Mouse (Mus musculus) spleen, postnatal 14 days (tissue): Measurements from ENCODE around the gene Ppp1r15a.
"Not testable (repeated sequence)": the region's sequence is repeated elsewhere in the genome, so short reads cannot be mapped to it uniquely, and the experiment has no call there.

Experiments used
- DNase-seq, 2 experiments: peaks; one replicate each; pipeline ENCODE4 v3.0.0; 2021 to 2022; ENCODE audit warnings: low spot score in 2 of 2

Ppp1r15a gene

GRCm38 (mm10) chr7:45551512-45551883 is 25.4 kb upstream of the Ppp1r15a start:
- no peak for DNase-seq

DNA sequence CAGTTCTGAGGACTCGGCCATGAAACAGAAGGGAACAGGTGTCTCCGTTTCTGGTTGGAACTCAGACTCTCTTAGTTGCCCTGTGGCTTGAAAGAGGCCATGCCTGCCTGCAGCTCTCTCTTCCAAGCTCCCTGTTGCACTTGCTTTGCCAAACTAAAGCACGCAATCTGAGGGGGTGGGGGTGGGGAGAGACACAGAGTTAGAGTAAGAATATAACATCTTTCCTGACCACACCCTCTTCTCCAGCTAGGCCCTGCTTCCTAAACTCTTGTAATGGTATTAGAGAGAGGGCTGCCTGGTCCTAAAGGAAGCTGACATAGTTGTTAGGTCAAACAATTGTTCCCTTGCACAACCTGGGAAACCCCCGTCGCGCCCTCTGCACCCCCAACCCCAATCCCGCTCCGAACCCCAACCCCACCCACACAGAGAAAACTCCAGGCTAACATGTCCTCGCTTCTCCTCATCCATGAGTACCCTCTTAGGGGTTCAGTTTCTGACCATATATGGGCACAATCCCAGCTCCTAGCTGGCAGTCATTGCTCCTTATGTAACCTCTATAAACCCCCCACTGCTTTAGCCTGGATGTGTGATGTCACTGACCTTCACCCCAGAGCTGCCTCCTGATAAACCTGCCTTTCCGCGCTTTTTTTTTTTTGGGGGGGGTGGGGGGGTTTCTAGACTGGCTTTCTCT is 24.9 kb upstream of the Ppp1r15a start:
- no peak for DNase-seq

DNA sequence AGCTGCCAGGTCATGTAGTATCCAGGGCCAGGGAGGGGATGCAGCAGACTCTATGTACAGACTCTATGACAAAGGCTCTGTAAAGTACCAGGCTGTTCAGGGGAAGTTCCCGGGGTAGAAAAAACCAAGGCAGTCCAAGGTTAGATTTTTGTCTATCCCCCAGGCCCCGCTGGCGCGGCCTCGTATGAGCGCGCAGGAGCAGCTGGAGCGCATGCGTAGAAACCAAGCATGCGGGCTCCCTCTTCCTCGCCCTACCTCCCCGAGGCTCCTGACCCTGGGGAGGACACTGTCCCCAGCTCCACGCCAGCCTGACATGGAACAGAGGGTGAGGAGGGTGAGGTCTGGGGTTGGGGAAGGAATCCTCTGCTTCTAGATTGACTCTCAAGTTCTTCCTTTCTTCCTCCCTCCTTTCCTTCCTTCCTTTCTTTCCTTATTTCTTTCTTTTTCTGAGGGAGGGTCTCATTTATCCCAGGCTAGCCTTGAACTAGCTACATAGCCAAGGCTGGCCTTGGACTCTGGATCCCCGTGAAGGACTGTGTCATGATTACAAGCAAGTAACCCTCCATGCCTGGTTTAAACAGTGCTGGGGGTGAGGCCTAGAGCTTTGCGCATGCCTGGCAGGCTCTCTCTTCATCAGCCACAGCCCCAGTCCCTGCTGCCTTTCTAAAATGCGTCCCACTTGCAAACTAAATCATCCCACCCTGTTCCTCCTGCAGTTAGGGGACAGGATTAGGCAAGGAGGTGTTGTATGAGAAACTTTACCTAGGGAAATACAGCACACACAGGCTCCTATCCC is 23.8 kb upstream of the Ppp1r15a start:
- DNase-seq = no peak

DNA sequence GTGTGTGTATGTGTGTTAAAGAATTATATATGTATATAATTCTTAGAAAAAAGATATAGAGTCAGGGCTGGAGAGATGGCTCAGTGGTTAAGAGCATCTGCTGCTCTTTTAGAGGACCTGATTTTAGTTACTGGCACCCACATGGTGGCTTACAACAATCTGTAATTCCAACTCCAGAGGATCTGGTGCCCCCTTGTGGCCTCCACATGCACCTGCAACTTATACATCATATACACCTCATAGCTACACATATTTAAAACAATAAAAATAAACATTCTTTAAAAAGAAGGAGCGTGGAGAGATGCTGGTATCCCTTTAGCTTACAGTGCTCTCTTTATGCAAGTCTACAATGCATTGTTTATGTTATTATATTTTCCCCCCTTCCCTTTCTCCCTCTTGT is 18.5 kb upstream of the Ppp1r15a start:
- no peak for DNase-seq

DNA sequence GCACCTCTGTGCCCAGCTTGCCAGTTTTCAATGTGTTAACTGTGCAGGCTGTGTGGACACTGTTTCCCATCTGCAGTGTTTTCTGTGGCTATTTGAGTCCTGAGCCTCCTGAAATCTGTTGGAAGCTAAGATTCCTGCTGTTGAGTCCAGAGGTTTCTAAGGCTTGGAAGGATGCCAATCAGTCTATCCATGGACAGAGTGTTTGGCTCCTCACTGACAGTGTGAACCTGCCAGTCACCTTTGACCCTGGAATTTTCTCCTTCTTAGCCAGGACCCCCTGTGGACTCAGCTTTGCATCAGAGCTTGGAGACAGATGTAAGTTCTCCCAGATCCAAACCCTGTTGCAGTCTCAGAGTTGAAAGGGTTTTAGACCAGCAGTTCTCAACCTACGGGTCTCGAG is 14.1 kb upstream of the Ppp1r15a start:
- no peak for DNase-seq

- no peak for DNase-seq
Observed at GRCm38 (mm10) chr7:45539095-45539494, 13.0 kb upstream of the Ppp1r15a start.

- no peak for DNase-seq
Observed at GRCm38 (mm10) chr7:45538163-45539041, 12.3 kb upstream of the Ppp1r15a start.

GRCm38 (mm10) chr7:45537602-45538001 is 11.5 kb upstream of the Ppp1r15a start:
- DNase-seq = no peak

DNA sequence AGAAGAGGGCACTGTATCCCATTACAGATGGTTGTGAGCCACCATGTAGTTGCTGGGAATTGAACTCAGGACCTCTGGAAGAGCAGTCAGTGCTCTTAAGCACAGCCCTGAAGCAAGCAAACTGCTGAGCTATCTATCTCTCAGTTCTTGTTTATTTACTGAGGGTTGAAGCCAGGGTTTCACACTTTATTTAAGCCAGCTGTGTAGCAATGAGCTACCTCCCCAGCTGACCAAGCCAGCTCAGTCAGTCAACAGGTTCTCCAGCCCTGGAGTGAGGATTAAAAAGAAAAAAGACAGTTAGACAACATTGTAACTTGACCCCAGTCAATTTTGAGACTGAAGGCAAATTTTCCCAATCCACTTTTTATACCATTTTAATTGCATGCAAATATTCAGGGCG is 9.6 kb upstream of the Ppp1r15a start:
- no peak for DNase-seq

DNA sequence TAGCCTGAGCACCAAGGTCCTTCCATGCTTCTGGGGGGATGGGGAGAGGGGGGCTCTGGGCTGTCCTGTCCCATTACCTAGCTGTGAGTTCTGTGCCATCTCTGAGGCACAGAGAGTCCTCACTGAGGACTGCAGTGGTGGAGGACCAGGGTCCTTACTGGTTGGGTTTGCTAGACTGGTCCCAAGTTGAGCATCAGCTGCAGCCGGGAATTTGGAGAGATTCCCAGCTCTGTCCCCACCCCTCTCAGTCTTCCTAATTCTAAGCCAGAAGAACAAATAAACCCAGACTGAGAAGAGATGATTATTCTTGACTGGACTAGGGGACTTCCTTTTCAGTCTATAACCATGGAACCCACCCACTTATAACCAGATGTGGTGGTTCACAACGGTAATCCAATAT is 4.6 kb upstream of the Ppp1r15a start:
- no peak for DNase-seq

DNA sequence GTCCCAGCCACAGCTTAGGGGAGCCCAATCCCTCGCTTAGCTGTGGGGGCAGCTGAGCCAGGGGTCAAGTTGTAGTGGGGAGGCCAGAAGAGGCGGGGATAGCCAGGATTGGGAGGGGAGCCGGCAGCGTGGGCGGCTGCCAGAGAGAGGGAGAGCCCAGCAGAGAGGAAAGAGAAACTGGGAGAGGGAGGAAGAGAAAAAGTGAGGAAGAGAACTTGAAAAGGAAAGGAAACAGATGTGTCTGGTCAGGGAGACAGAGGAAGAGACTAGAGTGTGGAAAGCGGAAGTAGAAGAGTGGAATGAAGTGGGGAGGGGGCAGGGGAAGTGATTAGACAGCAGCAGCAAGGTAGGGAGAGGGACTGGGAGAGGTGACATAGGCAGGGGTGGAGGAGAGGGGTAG is 3.4 kb upstream of the Ppp1r15a start:
- DNase-seq = no peak

- not testable (repeated sequence) for DNase-seq
Observed at GRCm38 (mm10) chr7:45527169-45527568, 1.1 kb upstream of the Ppp1r15a start.

DNA sequence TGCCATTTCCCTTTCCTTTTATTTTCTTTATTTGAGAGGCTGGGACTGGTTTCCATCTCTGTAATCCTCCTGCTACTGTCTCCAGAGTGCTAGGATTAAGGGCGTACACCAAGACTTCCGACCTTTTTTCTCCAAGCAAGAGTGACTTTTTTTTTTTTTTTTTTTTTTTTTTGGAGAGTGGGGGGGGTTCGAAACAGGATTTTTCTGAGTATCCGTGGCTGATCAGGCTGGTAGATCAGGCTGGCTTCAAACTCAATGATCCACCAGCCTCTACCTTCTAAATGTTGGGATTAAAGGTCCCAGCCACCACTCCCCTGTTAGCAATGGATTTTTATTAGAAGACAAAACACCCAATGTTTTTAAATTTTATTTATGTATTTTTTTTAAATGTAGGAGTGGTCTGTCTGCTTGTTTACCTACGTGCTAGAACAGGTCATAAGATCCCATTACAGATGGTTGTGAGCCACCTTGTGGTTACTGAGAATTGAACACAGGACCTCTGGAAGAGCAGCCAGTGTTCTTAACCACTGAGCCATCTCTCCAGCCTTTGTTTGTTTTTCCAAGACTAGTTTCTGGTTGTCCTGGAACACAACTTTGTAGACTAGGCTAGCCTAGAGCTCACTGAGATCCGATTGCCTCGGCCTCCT is 529 bp upstream of the Ppp1r15a start:
- DNase-seq = no peak

- peak; percentile 57 to 71 for DNase-seq
Observed at GRCm38 (mm10) chr7:45524841-45525621, 1.0 kb downstream of the Ppp1r15a start.

- DNase-seq = no peak
Observed at GRCm38 (mm10) chr7:45523678-45524170, 2.3 kb downstream of the Ppp1r15a start.

DNA sequence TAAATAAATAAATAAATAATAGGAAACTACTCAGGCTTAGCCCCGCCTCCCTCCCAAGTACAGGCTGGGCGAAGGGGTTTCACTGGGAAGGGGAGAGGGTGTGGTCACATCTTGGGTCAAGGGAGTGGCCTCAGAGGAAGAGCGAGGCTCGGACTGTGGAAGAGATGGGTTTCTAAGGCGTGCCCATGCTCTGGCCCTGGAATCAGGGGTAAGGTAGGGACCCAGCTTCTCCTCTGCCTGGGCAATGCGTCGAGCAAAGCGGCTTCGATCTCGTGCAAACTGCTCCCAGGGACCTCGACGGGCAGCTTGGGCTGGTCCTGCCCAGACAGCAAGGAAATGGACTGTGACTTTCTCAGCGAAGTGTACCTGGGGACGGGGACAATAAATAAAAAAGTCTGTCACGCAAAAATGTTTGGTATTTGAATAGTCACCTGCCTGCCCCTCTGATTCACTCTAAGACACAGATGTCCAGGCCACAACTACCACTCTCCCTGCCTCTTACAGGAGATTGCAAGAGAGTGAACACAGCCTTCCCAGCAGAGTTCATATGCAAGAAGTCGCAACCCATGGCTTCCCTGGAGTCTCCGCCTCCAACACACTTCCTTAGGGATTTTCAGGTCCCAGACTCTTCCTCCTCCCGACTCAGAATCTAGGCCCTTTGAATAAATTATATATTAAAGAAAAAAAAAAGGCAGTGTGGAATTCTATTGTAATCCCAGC is 3.0 kb downstream of the Ppp1r15a start:
- no peak for DNase-seq

GRCm38 (mm10) chr7:45522194-45522752 is 3.8 kb downstream of the Ppp1r15a start:
- DNase-seq = no peak

GRCm38 (mm10) chr7:45521728-45522184 is 4.3 kb downstream of the Ppp1r15a start:
- DNase-seq = peak; percentile 65 to 78

- DNase-seq = no peak
Observed at GRCm38 (mm10) chr7:45520605-45521004, 5.5 kb downstream of the Ppp1r15a start.
